Mouse (Mus musculus) cerebellum, postnatal 25 days (tissue): Measurements from ENCODE around the gene Rabggta.

Experiments used
- DNase-seq, 2 experiments: peaks; one replicate each; pipeline ENCODE4 v3.0.0; 2021; ENCODE audit warnings: mixed read lengths in 2 of 2

Rabggta gene

DNA sequence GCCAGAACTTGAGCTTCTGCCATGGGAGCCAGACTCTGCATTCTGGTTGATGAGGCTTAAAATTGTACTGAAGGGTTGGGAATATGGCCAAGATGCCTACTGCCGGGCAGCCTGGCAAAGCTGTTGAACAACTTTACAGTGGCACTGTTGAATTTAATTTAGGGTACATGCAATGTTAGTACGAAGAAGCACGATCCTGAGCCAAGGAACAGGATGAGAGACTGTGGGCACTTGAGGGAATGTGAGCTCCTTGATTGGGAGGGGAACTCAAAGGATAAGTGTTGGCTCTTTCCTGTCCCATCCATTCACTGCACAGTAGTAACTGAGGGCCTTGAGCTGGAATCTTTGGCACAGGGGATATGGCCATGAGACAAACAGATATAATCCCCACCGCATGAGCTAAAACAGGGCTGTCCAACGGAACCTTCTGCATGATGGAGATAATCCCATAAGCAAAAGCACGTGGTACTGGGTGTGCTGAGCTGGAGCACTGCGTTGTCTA is 8.5 kb upstream of the Rabggta start:
- DNase-seq = no peak

- DNase-seq = no peak
Observed at GRCm38 (mm10) chr14:55730116-55730515, 8.1 kb upstream of the Rabggta start.

DNA sequence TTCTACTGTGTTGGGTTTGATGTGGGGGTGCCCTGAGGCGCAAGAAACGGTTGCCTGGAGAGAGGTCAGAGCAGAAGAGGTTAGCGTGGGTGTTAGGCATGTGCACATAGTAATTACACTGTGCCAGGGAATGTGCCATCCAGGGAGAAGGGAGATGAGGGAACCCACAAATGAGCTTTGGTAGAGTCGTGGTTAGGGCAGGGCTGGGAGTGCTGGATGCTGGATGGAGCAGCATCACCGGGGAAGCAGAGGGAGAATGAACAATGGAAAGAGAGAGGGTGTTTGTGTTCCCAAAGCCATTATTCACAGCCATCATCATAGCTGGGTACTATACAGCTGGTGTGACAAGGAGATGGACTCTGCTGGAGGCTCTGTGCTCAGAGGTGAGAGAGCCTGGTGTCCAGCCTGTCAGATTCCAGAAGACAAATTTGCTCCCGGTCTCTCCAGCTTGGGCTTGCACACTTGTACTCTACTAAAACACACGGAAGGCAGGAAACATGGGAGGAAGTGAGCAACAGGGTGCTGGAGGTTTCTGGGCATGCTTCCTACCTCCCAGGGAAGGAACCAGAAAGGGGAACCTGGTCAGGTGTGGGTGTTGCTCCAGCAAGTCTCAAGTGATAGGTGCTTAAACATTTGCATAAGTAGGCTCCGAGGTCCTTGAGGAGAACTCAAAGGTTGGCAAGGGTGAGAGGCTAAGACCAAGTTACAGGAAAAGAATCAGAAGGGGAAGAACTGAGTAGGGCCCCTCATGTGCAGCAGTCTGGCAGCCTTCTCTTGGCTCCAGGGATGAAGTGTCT is 6.0 kb upstream of the Rabggta start:
- DNase-seq = no peak

DNA sequence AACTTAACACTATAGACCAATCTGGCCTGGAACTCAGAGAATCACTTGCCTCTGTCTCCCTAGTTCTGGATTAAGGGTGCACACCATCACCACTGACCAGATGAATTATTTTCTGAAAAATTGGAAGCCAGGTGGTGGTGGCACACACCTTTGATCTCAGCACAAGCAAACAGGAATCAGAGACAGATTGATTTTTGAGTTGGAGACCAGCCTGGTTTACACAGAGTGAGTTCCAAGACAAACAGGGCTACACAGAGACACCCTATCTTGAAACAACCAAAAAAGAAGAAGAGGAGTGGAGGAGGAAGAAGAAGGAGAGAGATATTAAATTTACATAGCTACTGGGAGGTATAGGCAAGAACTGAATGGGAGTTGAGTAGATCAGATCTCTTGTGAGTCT is 4.2 kb upstream of the Rabggta start:
- DNase-seq = no peak

DNA sequence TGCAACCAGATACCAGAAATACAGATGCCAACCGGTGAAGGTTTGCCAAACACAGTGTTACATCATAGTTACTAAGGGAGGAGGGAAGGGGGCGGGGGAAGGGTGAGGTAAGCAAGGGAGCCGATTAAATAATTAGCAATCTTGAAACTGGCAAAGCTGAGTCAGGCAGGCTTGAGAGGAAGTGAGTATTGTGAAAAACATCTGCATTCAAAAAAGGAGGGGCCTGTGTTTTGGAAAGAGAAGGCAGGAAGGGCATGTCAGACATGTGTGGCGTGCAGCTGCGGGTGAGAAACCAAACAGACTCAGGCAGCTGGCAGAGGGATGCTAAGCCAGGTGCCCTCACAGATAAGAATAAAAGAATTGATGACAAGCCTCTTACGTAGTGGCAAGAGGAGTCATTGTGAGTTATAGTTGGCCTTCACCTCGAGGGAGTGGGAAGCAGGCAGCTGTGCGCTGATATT is 2.4 kb upstream of the Rabggta start:
- no peak for DNase-seq

GRCm38 (mm10) chr14:55723433-55723832 is 1.4 kb upstream of the Rabggta start:
- DNase-seq = no peak

GRCm38 (mm10) chr14:55722438-55722945 is 429 bp upstream of the Rabggta start:
- no peak for DNase-seq

DNA sequence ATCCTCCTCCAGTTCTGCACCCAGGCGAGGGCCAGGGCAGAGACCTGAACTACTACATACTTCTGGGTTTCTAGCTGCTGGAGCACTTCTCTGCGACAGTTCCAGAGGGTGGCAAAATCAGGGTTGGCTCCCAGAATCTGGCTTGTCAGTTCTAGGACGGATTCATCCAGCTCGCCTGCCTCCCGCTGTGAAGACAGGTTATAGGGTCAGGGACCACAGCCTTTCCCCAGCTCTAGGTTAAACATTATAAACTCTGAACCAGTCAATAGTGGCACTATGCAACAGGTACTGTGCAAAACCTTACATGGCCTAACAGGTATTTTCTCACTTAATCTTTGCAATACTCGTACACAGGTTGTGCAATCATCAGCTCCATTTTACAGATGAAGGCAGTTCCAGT is 987 bp downstream of the Rabggta start:
- DNase-seq = peak in 1 of 2 experiments; percentile 19

DNA sequence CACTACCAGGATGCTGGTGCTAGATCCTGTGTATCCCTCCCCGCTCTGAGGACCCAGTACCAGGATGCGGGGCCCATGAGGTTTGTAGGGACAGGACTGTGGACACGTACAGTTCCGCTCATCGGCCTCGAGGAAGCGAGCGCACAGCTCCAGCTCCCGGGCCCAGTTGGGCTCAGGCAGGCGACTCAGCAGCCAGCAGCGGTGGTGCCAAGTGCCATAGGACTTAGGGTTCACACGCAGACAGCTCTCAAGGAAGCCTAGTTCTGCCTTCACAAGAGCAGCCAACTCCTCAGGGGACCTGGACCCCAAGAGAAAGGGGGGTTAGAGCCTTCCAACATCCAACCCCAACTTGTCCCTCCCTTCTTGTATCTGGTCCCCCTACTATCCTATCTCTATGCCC is 1.4 kb downstream of the Rabggta start:
- DNase-seq = no peak

- DNase-seq = no peak
Observed at GRCm38 (mm10) chr14:55719737-55720136, 2.3 kb downstream of the Rabggta start.

- no peak for DNase-seq
Observed at GRCm38 (mm10) chr14:55716884-55717283, 5.2 kb downstream of the Rabggta start.

- DNase-seq = no peak
Observed at GRCm38 (mm10) chr14:55716271-55716670, 5.8 kb downstream of the Rabggta start.

GRCm38 (mm10) chr14:55714893-55715292 is 7.2 kb downstream of the Rabggta start:
- no peak for DNase-seq

GRCm38 (mm10) chr14:55713729-55714122 is 8.3 kb downstream of the Rabggta start, which contains the start of gene Tgm1:
Tgm1 (minus strand) TSS chr14:55713926.
- DNase-seq = no peak

DNA sequence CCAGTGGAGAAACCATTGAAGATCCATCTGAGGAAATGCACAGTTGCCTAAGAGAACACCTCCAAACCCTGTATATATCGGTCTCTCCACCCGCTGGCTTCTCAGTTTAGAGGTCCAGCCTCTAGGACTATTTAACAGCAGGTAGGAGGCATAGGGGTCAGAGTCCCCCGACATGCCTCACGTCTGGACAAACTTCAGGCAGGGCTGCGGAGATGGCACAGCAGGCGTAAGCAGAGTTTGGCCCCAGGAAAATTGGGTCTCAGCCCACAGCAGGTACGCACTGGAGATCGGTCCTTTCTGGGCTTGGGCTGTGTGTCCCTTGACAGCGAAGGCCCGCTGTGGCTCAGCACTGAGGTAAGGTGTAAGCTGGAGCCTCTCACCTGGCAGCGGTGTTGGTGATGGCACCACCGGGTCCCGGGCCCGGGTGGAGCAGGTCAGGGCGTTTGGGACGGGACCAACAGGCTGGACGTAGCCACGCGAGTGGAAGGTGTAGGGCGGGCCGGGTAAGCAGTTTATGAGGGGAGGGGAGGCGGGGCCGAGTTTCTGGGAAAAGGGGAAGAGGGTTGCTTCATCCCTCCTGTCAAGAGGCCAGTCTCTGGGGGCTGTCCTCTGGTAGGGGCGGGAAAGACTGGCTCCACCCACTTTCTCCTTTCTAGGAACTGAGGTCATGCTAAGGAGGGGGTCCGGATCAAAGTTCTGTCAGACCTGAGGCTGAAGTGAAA is 8.9 kb downstream of the Rabggta start:
- no peak for DNase-seq

GRCm38 (mm10) chr14:55711786-55712185 is 10.3 kb downstream of the Rabggta start:
- no peak for DNase-seq

GRCm38 (mm10) chr14:55709509-55709908 is 12.6 kb downstream of the Rabggta start:
- no peak for DNase-seq

GRCm38 (mm10) chr14:55707397-55707796 is 14.7 kb downstream of the Rabggta start:
- no peak for DNase-seq

DNA sequence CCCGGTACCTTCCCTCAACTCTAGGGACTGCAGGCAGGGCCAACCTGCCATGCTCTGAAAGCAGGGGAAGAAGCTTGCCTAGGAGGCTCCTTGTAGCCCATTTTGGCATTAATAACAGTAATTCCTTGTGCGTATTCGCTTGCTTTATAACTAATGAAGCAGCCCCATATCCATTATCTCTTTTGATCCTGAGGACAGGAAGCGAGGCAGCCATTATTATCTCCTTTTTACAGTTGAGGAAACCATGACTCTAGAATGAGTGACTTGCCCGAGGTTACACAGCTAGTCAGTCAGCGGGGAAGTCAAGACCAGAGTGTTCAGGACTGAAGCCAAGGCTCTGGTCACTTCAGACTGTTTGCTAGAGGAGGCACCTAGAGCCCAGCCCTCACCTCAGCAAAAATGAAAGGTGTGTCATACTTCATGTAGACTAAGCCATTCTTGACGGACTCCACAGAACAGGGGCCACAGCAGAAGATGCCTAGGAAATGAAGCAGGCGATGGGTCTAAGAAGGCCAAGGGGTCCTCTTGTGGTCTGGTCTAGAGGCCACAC is 15.9 kb downstream of the Rabggta start:
- DNase-seq = no peak

GRCm38 (mm10) chr14:55702761-55703160 is 19.3 kb downstream of the Rabggta start:
- DNase-seq = no peak

DNA sequence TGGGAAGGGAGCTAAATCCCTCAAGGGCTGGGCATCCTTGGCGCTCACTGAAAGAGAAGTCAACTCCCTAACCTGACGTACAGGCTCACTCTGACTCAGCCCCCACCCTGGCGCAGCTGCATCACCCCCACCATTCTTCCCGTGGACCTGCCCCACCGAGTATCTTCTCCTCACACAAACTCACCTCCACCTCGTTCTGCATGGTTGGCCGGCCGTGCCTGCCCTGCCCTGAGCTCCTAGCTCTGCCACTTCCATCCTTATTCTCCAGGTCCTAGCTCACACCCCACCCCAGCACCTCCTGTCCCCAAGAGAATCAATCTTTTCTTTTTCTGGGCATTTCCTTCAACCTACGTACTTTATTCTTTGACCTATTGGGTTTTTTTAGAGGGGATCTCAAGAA is 20.9 kb downstream of the Rabggta start:
- DNase-seq = no peak

GRCm38 (mm10) chr14:55697226-55697625 is 24.8 kb downstream of the Rabggta start:
- DNase-seq = no peak

DNA sequence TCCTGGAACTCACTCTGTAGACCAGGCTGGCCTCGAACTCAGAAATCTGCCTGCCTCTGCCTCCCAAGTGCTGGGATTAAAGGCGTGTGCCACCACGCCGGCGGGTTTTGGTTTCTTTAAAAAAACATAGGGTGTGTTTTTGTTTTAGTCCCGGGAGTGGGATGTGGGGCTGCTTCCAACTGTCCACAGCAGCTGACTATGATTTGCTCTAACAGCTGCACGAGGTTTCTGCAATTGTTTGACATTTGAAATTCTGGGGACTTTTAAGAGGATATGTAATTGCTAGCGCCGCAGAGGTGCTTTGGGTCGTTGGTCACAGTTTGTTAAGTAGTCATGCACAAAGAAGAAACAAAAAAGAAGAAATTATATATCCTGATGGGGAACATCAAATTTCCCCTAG is 32.6 kb downstream of the Rabggta start:
- DNase-seq = no peak
